Mouse (Mus musculus): Measurements from ENCODE around the gene Gm14597. TPM values are rescaled to one million over a fixed set of nuclear protein-coding genes. Genes with fewer than 3 reads are reported as not detected.
"Not testable (repeated sequence)": the region's sequence is repeated elsewhere in the genome, so short reads cannot be mapped to it uniquely, and the experiment has no call there.

Gene Gm14597
- polyA plus RNA-seq, 1 experiment, result not detected

GRCm38 (mm10) chrX:53608122-53608813 lies 511 bp downstream of the Gm14597 start:
- no peak for TF ChIP-seq CTCF (IDR thresholded peaks at IDR 0.05; ENCODE audit: borderline replicate concordance, insufficient read depth, low read depth, low read length)
- no peak for TF ChIP-seq POLR2A (IDR thresholded peaks at IDR 0.05; ENCODE audit: borderline replicate concordance, insufficient read depth, low read length)
- Histone ChIP-seq H3K4me3 (replicated peaks; ENCODE audit: insufficient read depth, low read depth, low read length) (peak overlapping the region; percentile 97), H3K27me3 (ENCODE audit: control insufficient read depth, insufficient read depth, low read length) (no peaks in the 10 kb centered on the region), H3K27ac (ENCODE audit: insufficient read depth, low read length) (peak overlapping the region; percentile 96), H3K4me1 (ENCODE audit: control insufficient read depth, insufficient read depth, low read length) (0 out of 2 replicates have a peak, but pooled peaks cover 2% of the 10 kb centered on the region)
- WGBS, result 7% methylated on average over 15 of the region's 18 CpGs
- peak; percentile 52 to 57 for DNase-seq

GRCm38 (mm10) chrX:53607242-53608121 lies 1.3 kb downstream of the Gm14597 start, which contains the start of gene Rtl8c:
Rtl8c (plus strand) TSS chrX:53608032.
- Histone ChIP-seq H3K27me3 (ENCODE audit: control insufficient read depth, insufficient read depth, low read length) (no peaks in the 10 kb centered on the region), H3K27ac (ENCODE audit: insufficient read depth, low read length) (peak within 1 kb of the TSS; percentile 96), H3K4me1 (ENCODE audit: control insufficient read depth, insufficient read depth, low read length) (no peaks in the 10 kb centered on the region), H3K4me3 (replicated peaks; ENCODE audit: insufficient read depth, low read depth, low read length) (peak within 1 kb of the TSS; percentile 97)
- peak; percentile 75 to 79 for DNase-seq
- WGBS, result 11% methylated on average over 19 of the region's 20 CpGs
- TF ChIP-seq POLR2A (IDR thresholded peaks at IDR 0.05; ENCODE audit: borderline replicate concordance, insufficient read depth, low read length) (peak; percentile 65; the same call in 1 of the 2 replicates), CTCF (IDR thresholded peaks at IDR 0.05; ENCODE audit: borderline replicate concordance, insufficient read depth, low read depth, low read length) (no peak)

GRCm38 (mm10) chrX:53606176-53606575 lies 2.6 kb downstream of the Gm14597 start:
- not testable (repeated sequence) for H3K27me3 ChIP-seq (ENCODE audit: control insufficient read depth, insufficient read depth, low read length); DNase-seq; H3K4me1 ChIP-seq (ENCODE audit: control insufficient read depth, insufficient read depth, low read length); H3K4me3 ChIP-seq (replicated peaks; ENCODE audit: insufficient read depth, low read depth, low read length); H3K27ac ChIP-seq (ENCODE audit: insufficient read depth, low read length)
- 21% methylated on average over 1 of the region's 1 CpGs for WGBS

- H3K27ac ChIP-seq (ENCODE audit: insufficient read depth, low read length); H3K4me1 ChIP-seq (ENCODE audit: control insufficient read depth, insufficient read depth, low read length); H3K27me3 ChIP-seq (ENCODE audit: control insufficient read depth, insufficient read depth, low read length); H3K4me3 ChIP-seq (replicated peaks; ENCODE audit: insufficient read depth, low read depth, low read length): not testable (repeated sequence)
- WGBS, result 0% methylated on average over 1 of the region's 2 CpGs
- DNase-seq, result peak; percentile 25 to 64
These were observed 8.8 kb downstream of the Gm14597 start for GRCm38 (mm10) chrX:53599993-53600392.

- not testable (repeated sequence) for H3K27me3 ChIP-seq (ENCODE audit: control insufficient read depth, insufficient read depth, low read length); H3K27ac ChIP-seq (ENCODE audit: insufficient read depth, low read length); H3K4me3 ChIP-seq (replicated peaks; ENCODE audit: insufficient read depth, low read depth, low read length); H3K4me1 ChIP-seq (ENCODE audit: control insufficient read depth, insufficient read depth, low read length); DNase-seq
- WGBS, result 35% methylated on average over 3 of the region's 4 CpGs
These were observed 25.4 kb downstream of the Gm14597 start for GRCm38 (mm10) chrX:53583404-53583803.

- 94% methylated on average over 2 of the region's 4 CpGs for WGBS
- DNase-seq; H3K4me3 ChIP-seq (replicated peaks; ENCODE audit: insufficient read depth, low read depth, low read length); H3K27ac ChIP-seq (ENCODE audit: insufficient read depth, low read length); H3K4me1 ChIP-seq (ENCODE audit: control insufficient read depth, insufficient read depth, low read length); H3K27me3 ChIP-seq (ENCODE audit: control insufficient read depth, insufficient read depth, low read length): not testable (repeated sequence)
These were observed 27.4 kb downstream of the Gm14597 start for GRCm38 (mm10) chrX:53581407-53581806.

- DNase-seq, result no peak
- H3K27me3 ChIP-seq (ENCODE audit: control insufficient read depth, insufficient read depth, low read length), result no peaks in the 10 kb centered on the region
- 45% methylated on average over 1 of the region's 1 CpGs for WGBS
- no peak overlapping the region for H3K4me3 ChIP-seq (replicated peaks; ENCODE audit: insufficient read depth, low read depth, low read length)
- TF ChIP-seq CTCF (IDR thresholded peaks at IDR 0.05; ENCODE audit: borderline replicate concordance, insufficient read depth, low read depth, low read length), result no peak
- TF ChIP-seq POLR2A (IDR thresholded peaks at IDR 0.05; ENCODE audit: borderline replicate concordance, insufficient read depth, low read length), result no peak
- no peak overlapping the region for H3K27ac ChIP-seq (ENCODE audit: insufficient read depth, low read length)
- no peaks in the 10 kb centered on the region for H3K4me1 ChIP-seq (ENCODE audit: control insufficient read depth, insufficient read depth, low read length)
These were observed 29.5 kb downstream of the Gm14597 start for GRCm38 (mm10) chrX:53579311-53579710.

Other genes with a start within 250 kb of the Gm14597 start
- 11.3 and 11.9 TPM in 2 replicates for gene Mospd1, start 238.5 kb downstream of the Gm14597 start, polyA plus RNA-seq (2012; rRNA removed)
- gene Etd, start 174.1 kb downstream of the Gm14597 start, polyA plus RNA-seq (2012; rRNA removed), result not detected in 2 replicates
- gene Rtl8c, start 947 bp downstream of the Gm14597 start, polyA plus RNA-seq (2012; rRNA removed), result 296 and 324 TPM in 2 replicates
- gene Rtl8a, start 34.7 kb upstream of the Gm14597 start, polyA plus RNA-seq (2012; rRNA removed), result 362 and 398 TPM in 2 replicates
- 379 and 406 TPM in 2 replicates for gene Rtl8b, start 61.4 kb upstream of the Gm14597 start, polyA plus RNA-seq (2012; rRNA removed)
- gene 4930502E18Rik, start 115.8 kb upstream of the Gm14597 start, polyA plus RNA-seq (2012; rRNA removed), result 0.39 and 0.49 TPM in 2 replicates
- 0.11 TPM in 1 of 2 replicates, not detected in the other for gene 1700013H16Rik, start 148.9 kb upstream of the Gm14597 start, polyA plus RNA-seq (2012; rRNA removed)
- 0.06 and 0.10 TPM in 2 replicates for gene Zfp36l3, start 167.4 kb upstream of the Gm14597 start, polyA plus RNA-seq (2012; rRNA removed)
- gene Xlr, start 188.7 kb upstream of the Gm14597 start, polyA plus RNA-seq (2012; rRNA removed), result 0.87 and 1.1 TPM in 2 replicates